Mouse (Mus musculus) neural tube, embryonic 15.5 days (tissue): ENCODE results near the gene Jade3. TPM values are rescaled to one million over a fixed set of nuclear protein-coding genes. Genes with fewer than 3 reads are reported as not detected.
"Not testable (repeated sequence)": the region's sequence is repeated elsewhere in the genome, so short reads cannot be mapped to it uniquely, and the experiment has no call there.

Experiments used
- ATAC-seq: fragments of 200-750 bp; cut with Nextera tagmentation; 2 replicates; pipeline ENCODE4 v1.8.0; 2017; ENCODE audit warnings: mild to moderate bottlenecking, moderate TSS enrichment, moderate library complexity; ENCODE audit not compliant: low FRiP score
- H3K27ac ChIP-seq: fragments of 300-500 bp; sonication (generic); replicated peaks from 2 replicates; pipeline ENCODE4 v1.5.1; 2015; ENCODE audit warnings: mild to moderate bottlenecking, inconsistent platforms
- H3K27me3 ChIP-seq: fragments of 300-500 bp; sonication (generic); replicated peaks from 2 replicates; pipeline ENCODE4 v1.6.1; 2015; ENCODE audit warnings: inconsistent platforms
- H3K36me3 ChIP-seq: fragments of 300-500 bp; sonication (generic); 2 replicates; pipeline ENCODE4 v1.6.1; 2015; ENCODE audit warnings: inconsistent platforms
- H3K4me1 ChIP-seq: fragments of 300-500 bp; sonication (generic); 2 replicates; pipeline ENCODE4 v1.6.1; 2015; ENCODE audit warnings: inconsistent platforms
- H3K4me2 ChIP-seq: fragments of 300-500 bp; sonication (generic); 2 replicates; pipeline ENCODE4 v1.6.1; 2015; ENCODE audit warnings: inconsistent platforms, mild to moderate bottlenecking, moderate library complexity
- H3K4me3 ChIP-seq: fragments of 300-500 bp; sonication (generic); replicated peaks from 2 replicates; pipeline ENCODE4 v1.5.1; 2015; ENCODE audit warnings: mild to moderate bottlenecking, inconsistent platforms
- H3K9ac ChIP-seq: fragments of 300-500 bp; sonication (generic); replicated peaks from 2 replicates; pipeline ENCODE4 v1.6.1; 2015; ENCODE audit warnings: mild to moderate bottlenecking, inconsistent platforms
- H3K9me3 ChIP-seq: fragments of 300-500 bp; sonication (generic); replicated peaks from 2 replicates; pipeline ENCODE4 v1.6.1; 2016; ENCODE audit warnings: inconsistent platforms
- WGBS: fragments of 180-500 bp; shearing (Covaris S2); methylation state at CpG from one replicate; pipeline ENCODE4 v1.1.7; 2015; ENCODE audit warnings: mixed read lengths; 5-methylcytosine and 5-hydroxymethylcytosine counted together
- polyA plus RNA-seq: library from polyadenylated mRNA; unstranded; fragments of >200 nt; fragmentation: Nextera tagmentation; extraction: Ambion mirVana; gene quantifications from 2 replicates; pipeline ENCODE4 v1.2.1, GENCODE M21; 2015

The Jade3 gene
- 4.0 and 4.7 TPM in 2 replicates for polyA plus RNA-seq

GRCm38 (mm10) chrX:20425140-20425838 lies at the start of gene Jade3:
Gene Jade3, plus strand, starts transcription at chrX:20425688.
- WGBS: 15% methylated on average over 32 of the region's 67 CpGs
- Histone ChIP-seq H3K4me2 (peak within 1 kb of the TSS; percentile 61), H3K9ac (peak within 1 kb of the TSS; percentile 59), H3K27ac (peak within 1 kb of the TSS; percentile 82), H3K27me3 (no peaks in the 10 kb centered on the region), H3K4me3 (peak within 1 kb of the TSS; percentile 60), H3K4me1 (peaks cover 5% of the 10 kb centered on the region; the same call in 1 of the 2 replicates), H3K36me3 (peaks cover 3% of the 10 kb centered on the region; the same call in 1 of the 2 replicates), H3K9me3 (no peaks in the 10 kb centered on the region)
- ATAC-seq: peak; percentile 96

GRCm38 (mm10) chrX:20379347-20380014 lies 46.0 kb upstream of the Jade3 start:
- Histone ChIP-seq H3K4me3 (no peak overlapping the region), H3K4me2 (no peak overlapping the region), H3K4me1 (no peaks in the 10 kb centered on the region), H3K27ac (no peak overlapping the region), H3K36me3 (no peaks in the 10 kb centered on the region), H3K9me3 (no peaks in the 10 kb centered on the region), H3K27me3 (no peaks in the 10 kb centered on the region), H3K9ac (no peak overlapping the region)
- 68% methylated on average over 7 of the region's 7 CpGs for WGBS
- ATAC-seq: no peak

GRCm38 (mm10) chrX:20382260-20382659 lies 43.2 kb upstream of the Jade3 start:
- Histone ChIP-seq H3K27ac (no peak overlapping the region), H3K27me3 (no peaks in the 10 kb centered on the region), H3K4me1 (no peaks in the 10 kb centered on the region), H3K9me3 (no peaks in the 10 kb centered on the region), H3K4me3 (no peak overlapping the region), H3K4me2 (no peak overlapping the region), H3K36me3 (no peaks in the 10 kb centered on the region), H3K9ac (no peak overlapping the region)
- 97% methylated on average over 6 of the region's 6 CpGs for WGBS
- no peak for ATAC-seq

GRCm38 (mm10) chrX:20387006-20387405 lies 38.5 kb upstream of the Jade3 start:
- H3K36me3 ChIP-seq: no peaks in the 10 kb centered on the region
- no peaks in the 10 kb centered on the region for H3K27me3 ChIP-seq
- H3K9ac ChIP-seq: no peak overlapping the region
- no peak for ATAC-seq
- H3K27ac ChIP-seq: no peak overlapping the region
- no peaks in the 10 kb centered on the region for H3K9me3 ChIP-seq
- 79% methylated on average over 3 of the region's 3 CpGs for WGBS
- no peaks in the 10 kb centered on the region for H3K4me1 ChIP-seq
- no peak overlapping the region for H3K4me2 ChIP-seq
- H3K4me3 ChIP-seq: no peak overlapping the region

GRCm38 (mm10) chrX:20391964-20392363 lies 33.5 kb upstream of the Jade3 start:
- H3K27ac ChIP-seq, H3K36me3 ChIP-seq, H3K4me2 ChIP-seq, H3K9me3 ChIP-seq, H3K27me3 ChIP-seq, H3K9ac ChIP-seq, H3K4me1 ChIP-seq, ATAC-seq, H3K4me3 ChIP-seq: not testable (repeated sequence)
- 90% methylated on average over 9 of the region's 9 CpGs for WGBS

GRCm38 (mm10) chrX:20392942-20393341 lies 32.5 kb upstream of the Jade3 start:
- Histone ChIP-seq H3K36me3 (no peaks in the 10 kb centered on the region), H3K4me2 (no peak overlapping the region), H3K27ac (no peak overlapping the region), H3K27me3 (no peaks in the 10 kb centered on the region), H3K9ac (no peak overlapping the region), H3K9me3 (no peaks in the 10 kb centered on the region), H3K4me1 (no peaks in the 10 kb centered on the region), H3K4me3 (no peak overlapping the region)
- no peak for ATAC-seq
- 80% methylated on average over 3 of the region's 3 CpGs for whole genome bisulfite sequencing

GRCm38 (mm10) chrX:20404068-20404467 lies 21.4 kb upstream of the Jade3 start:
- Histone ChIP-seq H3K4me1 (no peaks in the 10 kb centered on the region), H3K9ac (no peak overlapping the region), H3K4me3 (no peak overlapping the region), H3K27me3 (no peaks in the 10 kb centered on the region), H3K36me3 (no peaks in the 10 kb centered on the region), H3K4me2 (no peak overlapping the region), H3K9me3 (no peaks in the 10 kb centered on the region), H3K27ac (no peak overlapping the region)
- WGBS: 82% methylated on average over 4 of the region's 4 CpGs
- no peak for ATAC-seq

GRCm38 (mm10) chrX:20406909-20407308 lies 18.6 kb upstream of the Jade3 start:
- H3K27ac ChIP-seq: no peak overlapping the region
- no peaks in the 10 kb centered on the region for H3K4me1 ChIP-seq
- no peaks in the 10 kb centered on the region for H3K9me3 ChIP-seq
- H3K4me2 ChIP-seq: no peak overlapping the region
- no peaks in the 10 kb centered on the region for H3K36me3 ChIP-seq
- H3K9ac ChIP-seq: no peak overlapping the region
- 100% methylated on average over 2 of the region's 2 CpGs for WGBS
- H3K27me3 ChIP-seq: no peaks in the 10 kb centered on the region
- no peak overlapping the region for H3K4me3 ChIP-seq
- ATAC-seq: no peak

- H3K9ac ChIP-seq: no peak overlapping the region
Measured at GRCm38 (mm10) chrX:20407676-20408075, 17.8 kb upstream of the Jade3 start.

GRCm38 (mm10) chrX:20411382-20411781 lies 14.1 kb upstream of the Jade3 start:
- no peak overlapping the region for H3K27ac ChIP-seq
- no peaks in the 10 kb centered on the region for H3K36me3 ChIP-seq
- H3K9ac ChIP-seq: no peak overlapping the region
- no peak overlapping the region for H3K4me3 ChIP-seq
- no peaks in the 10 kb centered on the region for H3K9me3 ChIP-seq
- H3K4me1 ChIP-seq: no peaks in the 10 kb centered on the region
- no peak for ATAC-seq
- H3K4me2 ChIP-seq: no peak overlapping the region
- H3K27me3 ChIP-seq: no peaks in the 10 kb centered on the region
- WGBS: 92% methylated on average over 4 of the region's 4 CpGs

More at GRCm38 (mm10) chrX:20407676-20408075, 17.8 kb upstream of the Jade3 start:
- Histone ChIP-seq H3K4me3 (no peak overlapping the region), H3K9me3 (no peaks in the 10 kb centered on the region), H3K27me3 (no peaks in the 10 kb centered on the region), H3K4me1 (no peaks in the 10 kb centered on the region), H3K27ac (no peak overlapping the region), H3K36me3 (no peaks in the 10 kb centered on the region), H3K4me2 (no peak overlapping the region)
- WGBS: 56% methylated on average over 2 of the region's 2 CpGs
- no peak for ATAC-seq

- no peak overlapping the region for H3K9ac ChIP-seq
- H3K4me1 ChIP-seq: no peaks in the 10 kb centered on the region
- H3K4me2 ChIP-seq: no peak overlapping the region
- no peak overlapping the region for H3K4me3 ChIP-seq
- no peak overlapping the region for H3K27ac ChIP-seq
- H3K36me3 ChIP-seq: no peaks in the 10 kb centered on the region
- 79% methylated on average over 3 of the region's 3 CpGs for WGBS
- ATAC-seq: no peak
- H3K27me3 ChIP-seq: no peaks in the 10 kb centered on the region
- H3K9me3 ChIP-seq: no peaks in the 10 kb centered on the region
Measured at GRCm38 (mm10) chrX:20412221-20412620, 13.3 kb upstream of the Jade3 start.
